ENCODE assay signal across 25 mouse cellular contexts in the genomic region with DNA sequence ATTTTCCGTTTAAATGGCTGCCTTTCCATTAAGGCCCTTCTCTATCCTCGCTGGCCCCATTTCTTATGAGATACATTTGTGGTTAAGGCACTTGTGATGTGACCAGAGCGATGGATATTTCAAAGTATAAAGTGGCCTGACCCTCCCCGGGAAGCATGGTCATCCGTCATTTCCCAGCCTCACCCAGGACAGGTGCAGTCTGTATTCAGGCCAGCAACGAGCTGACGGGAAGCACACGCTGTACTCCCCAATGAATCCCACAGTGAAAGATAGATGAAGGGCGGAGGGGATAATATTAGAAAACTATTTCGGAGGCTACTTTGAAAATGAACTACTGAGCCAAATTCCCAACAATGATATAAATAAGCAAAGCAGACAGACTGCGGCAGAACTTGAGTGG. TPM values are rescaled to one million over a fixed set of nuclear protein-coding genes. Genes with fewer than 3 reads are reported as not detected.
A peak's percentile ranks its signal among the peaks of the same experiment; 100 is the strongest.
DNase-seq lines count a peak whose midpoint lies in the region; ATAC-seq and TF ChIP-seq lines count a peak whose summit lies in the region.
"Had no signal": no experiment of that assay in that cellular context is flagged by ENCODE, and none has a peak within 500 bp of the region (broad histone marks: within the 10 kb centered on the region; RNA-seq: fewer than 3 reads in every experiment).

No protein-coding gene starts in this region.

- H3K79me2 ChIP-seq in heart, adult 2 months (replicated peaks; ENCODE audit: control insufficient read depth, insufficient read depth, low read length), result no peaks in the 10 kb centered on the region
- no peaks in the 10 kb centered on the region for H3K79me2 ChIP-seq in myocyte (ENCODE audit: control insufficient read depth, insufficient read depth)

- no peak overlapping the region for H3K4me3 ChIP-seq in heart, adult 2 months
- H3K4me3 ChIP-seq in heart, embryonic 11.5 days (ENCODE audit: low read depth, low read length), result no peak overlapping the region
- no peak overlapping the region for H3K4me3 ChIP-seq in heart, embryonic 10.5 days
- no peak overlapping the region for H3K4me3 ChIP-seq in myocyte
- H3K4me3 ChIP-seq in intestine, embryonic 15.5 days (replicated peaks), result no peak overlapping the region
- H3K4me3 ChIP-seq: forebrain, embryonic 10.5 days; hindbrain, embryonic 13.5 days; limb, embryonic 15.5 days; liver, embryonic 15.5 days; lung, embryonic 15.5 days; midbrain, embryonic 10.5 days had no signal

- no peak for TF ChIP-seq POLR2A in heart, adult 2 months (IDR thresholded peaks at IDR 0.05; ENCODE audit: insufficient read depth, low read depth, low read length)
- TF ChIP-seq POLR2A in myocyte (IDR thresholded peaks at IDR 0.05; ENCODE audit: insufficient read length, low read depth), result no peak

- peaks cover 3% of the 10 kb centered on the region; the same call in 1 of the 2 replicates for H3K4me1 ChIP-seq in heart, adult 2 months (ENCODE audit: control insufficient read depth, insufficient read depth, low read length)
- no peaks in the 10 kb centered on the region for H3K4me1 ChIP-seq in heart, embryonic 11.5 days (ENCODE audit: control insufficient read depth, insufficient read depth, low read length)
- H3K4me1 ChIP-seq in heart, embryonic 10.5 days, result no peaks in the 10 kb centered on the region
- no peaks in the 10 kb centered on the region for H3K4me1 ChIP-seq in intestine, embryonic 15.5 days (replicated peaks)
- H3K4me1 ChIP-seq: forebrain, embryonic 10.5 days; hindbrain, embryonic 13.5 days; limb, embryonic 15.5 days; liver, embryonic 15.5 days; lung, embryonic 15.5 days; midbrain, embryonic 10.5 days had no signal

- no peaks in the 10 kb centered on the region for H3K36me3 ChIP-seq in heart, adult 2 months (ENCODE audit: control insufficient read depth, insufficient read depth, low read length)
- no peaks in the 10 kb centered on the region for H3K36me3 ChIP-seq in heart, embryonic 11.5 days (ENCODE audit: control insufficient read depth, insufficient read depth, low read length)
- no peaks in the 10 kb centered on the region for H3K36me3 ChIP-seq in heart, embryonic 10.5 days
- H3K36me3 ChIP-seq in myocyte (ENCODE audit: control insufficient read depth, insufficient read depth), result no peaks in the 10 kb centered on the region
- H3K36me3 ChIP-seq in intestine, embryonic 15.5 days, result no peaks in the 10 kb centered on the region
- H3K36me3 ChIP-seq: forebrain, embryonic 10.5 days; hindbrain, embryonic 13.5 days; limb, embryonic 15.5 days; liver, embryonic 15.5 days; lung, embryonic 15.5 days; midbrain, embryonic 10.5 days had no signal

- ATAC-seq in heart, embryonic 11.5 days (replicated peaks; ENCODE audit: insufficient number of reproducible peaks, low FRiP score, low TSS enrichment), result no peak
- ATAC-seq in intestine, embryonic 15.5 days, result no peak
- ATAC-seq: activated CD4-positive, CD25-positive, alpha-beta regulatory T cell, adult 4 months had no signal

- peak overlapping the region; percentile 70 for H3K27ac ChIP-seq in heart, adult 2 months
- no peak overlapping the region for H3K27ac ChIP-seq in heart, embryonic 11.5 days (ENCODE audit: low read depth, low read length)
- no peak overlapping the region for H3K27ac ChIP-seq in heart, embryonic 10.5 days
- H3K27ac ChIP-seq in intestine, embryonic 15.5 days, result no peak overlapping the region
- H3K27ac ChIP-seq: forebrain, embryonic 10.5 days; hindbrain, embryonic 13.5 days; kidney, postnatal 0 days; limb, embryonic 15.5 days; liver, embryonic 15.5 days; lung, embryonic 15.5 days; midbrain, embryonic 10.5 days had no signal

- H3K9me3 ChIP-seq in heart, embryonic 11.5 days (replicated peaks; ENCODE audit: control insufficient read depth, low read length), result no peaks in the 10 kb centered on the region
- no peaks in the 10 kb centered on the region for H3K9me3 ChIP-seq in heart, embryonic 10.5 days
- H3K9me3 ChIP-seq in intestine, embryonic 15.5 days, result no peaks in the 10 kb centered on the region
- H3K9me3 ChIP-seq: forebrain, embryonic 10.5 days; hindbrain, embryonic 13.5 days; limb, embryonic 15.5 days; liver, embryonic 15.5 days; lung, embryonic 15.5 days; midbrain, embryonic 10.5 days had no signal

- no peak for TF ChIP-seq CTCF in heart, adult 2 months (IDR thresholded peaks at IDR 0.05)

- peak; percentile 9 for DNase-seq in embryo, embryonic 10 days (ENCODE audit: low spot score)
- no peak for DNase-seq in embryo, embryonic 11 days
- peak in 1 of 2 experiments; percentile 33 for DNase-seq in heart, adult 2 months
- peak; percentile 22 for DNase-seq in heart, embryonic 10.5 days (ENCODE audit: low spot score)
- no peak for DNase-seq in right cerebral cortex, postnatal 4 days
- DNase-seq: adrenal gland, adult 8-10 months; cerebellum, adult 2 months; cerebellum, postnatal 36 days; kidney, adult 18-20 months; layer of hippocampus, adult 9-11 months; lung, postnatal 36 days; spleen, adult 18-20 months; thymus, postnatal 14 days had no signal

- H3K27me3 ChIP-seq in heart, adult 2 months (ENCODE audit: control insufficient read depth, insufficient read depth, low read length), result no peaks in the 10 kb centered on the region
- H3K27me3 ChIP-seq in heart, embryonic 11.5 days (ENCODE audit: control insufficient read depth, insufficient read depth, low read length), result no peaks in the 10 kb centered on the region
- H3K27me3 ChIP-seq in heart, embryonic 10.5 days (ENCODE audit: insufficient read depth, poor library complexity, severe bottlenecking), result no peaks in the 10 kb centered on the region
- no peaks in the 10 kb centered on the region for H3K27me3 ChIP-seq in myocyte (ENCODE audit: control insufficient read depth, insufficient read depth, insufficient read length)
- no peaks in the 10 kb centered on the region for H3K27me3 ChIP-seq in intestine, embryonic 15.5 days (replicated peaks)
- H3K27me3 ChIP-seq: hindbrain, embryonic 13.5 days; limb, embryonic 15.5 days; liver, embryonic 15.5 days; lung, embryonic 15.5 days had no signal

- no peak overlapping the region for H3ac ChIP-seq in myocyte (ENCODE audit: control insufficient read depth, insufficient read length)

- 60% methylated on average over 11 of the region's 11 CpGs for WGBS in heart, adult 2 months
- 76% methylated on average over 11 of the region's 11 CpGs for WGBS in heart, embryonic 11.5 days (ENCODE audit: insufficient replicate concordance)
- 83% methylated on average over 11 of the region's 11 CpGs for WGBS in heart, embryonic 10.5 days
- WGBS in intestine, embryonic 15.5 days, result 60% methylated on average over 11 of the region's 11 CpGs

- H3K4me2 ChIP-seq in heart, embryonic 11.5 days, result no peak overlapping the region
- no peak overlapping the region for H3K4me2 ChIP-seq in myocyte (ENCODE audit: low read depth)
- no peak overlapping the region for H3K4me2 ChIP-seq in intestine, embryonic 15.5 days (replicated peaks)
- H3K4me2 ChIP-seq: hindbrain, embryonic 13.5 days; limb, embryonic 15.5 days; liver, embryonic 15.5 days; lung, embryonic 15.5 days had no signal

- intact Hi-C loops in heart, adult 2 months (cut with DNase I), result loop anchor here (10.0 kb wide), 1 partner anchor 79 kb away; no protein-coding TSS in a partner anchor

- peak; percentile 80 for TF ChIP-seq EP300 in heart, adult 2 months (IDR thresholded peaks at IDR 0.05; ENCODE audit: insufficient read depth, low read depth, low read length)

- H3K9ac ChIP-seq in heart, adult 2 months (ENCODE audit: low read depth, low read length), result no peak overlapping the region; the same call in 1 of the 2 replicates
- H3K9ac ChIP-seq in heart, embryonic 11.5 days (ENCODE audit: low read depth, low read length), result no peak overlapping the region
- H3K9ac ChIP-seq in intestine, embryonic 15.5 days, result no peak overlapping the region
- H3K9ac ChIP-seq: hindbrain, embryonic 13.5 days; limb, embryonic 15.5 days; liver, embryonic 15.5 days; lung, embryonic 15.5 days had no signal

TF ChIP-seq in myocyte, 11 proteins besides CTCF, POLR2A, EP300 and RAD21:
- TF ChIP-seq POLR2AphosphoS2 (IDR thresholded peaks at IDR 0.05; ENCODE audit: insufficient read length, low read depth) (no peak), MYOG (IDR thresholded peaks at IDR 0.05; ENCODE audit: control insufficient read depth in 1 of 3, insufficient read depth in 1 of 3, insufficient read length in 2 of 3, low read depth in 2 of 3) (peak in 1 of 3 experiments; percentile 78), CEBPB (IDR thresholded peaks at IDR 0.05; ENCODE audit: insufficient read depth, poor library complexity, severe bottlenecking) (no peak), E2F4 (IDR thresholded peaks at IDR 0.05; ENCODE audit: insufficient read depth) (no peak), USF1 (IDR thresholded peaks at IDR 0.05; ENCODE audit: low read depth) (no peak), TCF3 (IDR thresholded peaks at IDR 0.05; ENCODE audit: insufficient read length, low read depth) (peak; percentile 42), SRF (IDR thresholded peaks at IDR 0.05; ENCODE audit: control insufficient read depth, insufficient read length, low read depth) (no peak), MAX (IDR thresholded peaks at IDR 0.05; ENCODE audit: low read depth) (no peak), MYOD1 (IDR thresholded peaks at IDR 0.05; ENCODE audit: control insufficient read depth in 1 of 3, insufficient read length in 2 of 3, low read depth in 2 of 3) (peak in 2 of 3 experiments; percentile 57 to 78), TCF12 (IDR thresholded peaks at IDR 0.05; ENCODE audit: insufficient read depth, poor library complexity, severe bottlenecking) (no peak), REST (IDR thresholded peaks at IDR 0.05; ENCODE audit: insufficient read depth, insufficient read length) (no peak)
TF ChIP-seq in myocyte: peak in this region for 3.

RNA-seq across cellular contexts. Expression of a gene that starts 44.2 kb away (rescaled TPM):
- total RNA-seq in heart, adult 2 months (2021), result 1 to 10 TPM; 3.8 to 4.6 TPM
- polyA plus RNA-seq in heart, adult 2 months (2012; rRNA removed), result 2.0 and 3.4 TPM in 2 replicates
- 0.66 and 0.96 TPM in 2 replicates for polyA plus RNA-seq in heart, embryonic 11.5 days (2014; fragmentation: Nextera tagmentation; extraction: Ambion mirVana)
- polyA plus RNA-seq in heart, embryonic 10.5 days (2016; fragmentation: Nextera tagmentation; extraction: Ambion mirVana), result 0.89 and 0.95 TPM in 2 replicates
- polyA plus RNA-seq in myocyte (2012; fragmentation: generic; extraction: Trizol), result 0.08 TPM
- 0.68 and 0.93 TPM in 2 replicates for polyA plus RNA-seq in intestine, embryonic 15.5 days (2015; fragmentation: Nextera tagmentation; extraction: Ambion mirVana)
- total RNA-seq: neutrophil, adult 5-6 weeks had no signal

Comparison
In these comparisons a context has a peak if more than half of its experiments do, and no peak if none do; other contexts are left out.
1. DNase-seq: peak in embryo, embryonic 10 days (single experiment) and heart, embryonic 10.5 days (single experiment); none in embryo, embryonic 11 days (single experiment) and right cerebral cortex, postnatal 4 days (single experiment).